Mouse (Mus musculus) spleen, postnatal 10 days (tissue): ENCODE measurements at regions not wholly inside any gene's neighbourhood (a gene's known extent, or its start where the extent isn't known, plus 50 kb on each side); places are given as distances from the start of the nearest gene placed in this dataset.

ENCODE experiments used
- DNase-seq, 2 experiments: peaks; one replicate each; pipeline ENCODE4 v3.0.0; 2021 to 2022; ENCODE audit warnings: low spot score in 2 of 2

DNA sequence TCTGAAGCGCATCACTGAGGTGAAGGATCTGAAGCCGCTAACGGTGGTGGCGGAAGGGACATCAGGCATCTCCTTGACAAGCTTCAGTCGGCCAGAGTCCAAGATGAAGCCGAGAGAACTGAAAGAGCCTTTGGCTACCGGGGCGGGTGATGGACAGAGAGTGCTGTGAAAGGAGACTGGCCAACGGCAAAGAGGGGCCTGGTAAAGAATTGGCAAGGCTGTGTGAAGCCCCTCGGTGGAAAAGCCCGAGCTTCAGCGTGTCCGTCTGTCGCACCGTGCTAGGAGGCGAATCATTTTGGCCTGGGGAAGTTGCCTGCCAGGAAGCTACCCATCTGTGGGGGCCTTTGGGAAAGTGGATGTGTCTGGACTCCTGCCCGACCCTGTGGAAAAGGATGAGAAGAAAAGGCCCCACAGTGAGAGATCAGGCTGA is 74.6 kb upstream of the Ankrd55 start:
- DNase-seq, result no peak

- DNase-seq, result no peak
Observed at GRCm38 (mm10) chr13:112216084-112216483, 72.2 kb upstream of the Ankrd55 start.

DNA sequence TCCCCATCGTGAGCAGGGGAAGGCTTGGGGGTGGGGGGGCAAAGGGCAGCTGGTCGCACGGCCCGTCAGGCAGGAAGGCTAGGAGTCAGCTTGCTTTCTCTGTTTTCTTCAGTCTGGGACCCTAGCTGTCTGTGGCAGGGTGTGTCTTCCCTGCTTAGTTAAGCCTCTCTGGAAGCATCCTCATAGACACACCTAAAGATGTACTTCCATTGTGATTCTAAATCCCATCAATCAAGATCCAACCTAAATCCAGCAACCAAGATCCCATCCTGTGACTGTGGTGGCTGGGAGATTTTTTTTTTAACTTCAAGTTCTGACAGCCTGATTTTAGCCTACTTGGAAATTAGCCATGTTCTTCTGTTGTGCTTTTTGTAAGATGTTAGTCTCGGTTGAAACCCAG is 69.9 kb upstream of the Ankrd55 start:
- DNase-seq, result no peak

- DNase-seq, result no peak
Observed at GRCm38 (mm10) chr13:112220184-112220583, 68.1 kb upstream of the Ankrd55 start.

- no peak for DNase-seq
Observed at GRCm38 (mm10) chr13:112223616-112224015, 64.6 kb upstream of the Ankrd55 start.

- no peak for DNase-seq
Observed at GRCm38 (mm10) chr13:112227766-112228165, 60.5 kb upstream of the Ankrd55 start.

DNA sequence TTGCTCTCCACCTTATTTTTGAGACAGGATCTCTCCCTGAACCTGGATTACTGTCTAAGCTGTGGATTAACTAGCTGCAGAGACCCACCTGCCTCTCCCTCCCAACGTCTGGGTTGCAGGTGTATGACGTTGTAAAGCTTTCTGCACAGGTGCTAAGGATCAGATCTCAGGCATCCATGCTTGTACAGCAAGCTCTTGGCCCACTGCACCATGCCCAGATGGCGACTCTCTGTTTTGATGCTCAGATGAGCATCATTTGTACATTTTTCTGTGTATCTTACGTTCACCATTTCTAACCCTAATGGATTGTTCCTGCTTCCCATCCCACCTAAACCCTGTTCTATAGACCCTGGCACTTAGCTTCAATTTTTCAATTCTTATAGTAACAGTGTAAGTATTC is 59.4 kb upstream of the Ankrd55 start:
- DNase-seq, result no peak

DNA sequence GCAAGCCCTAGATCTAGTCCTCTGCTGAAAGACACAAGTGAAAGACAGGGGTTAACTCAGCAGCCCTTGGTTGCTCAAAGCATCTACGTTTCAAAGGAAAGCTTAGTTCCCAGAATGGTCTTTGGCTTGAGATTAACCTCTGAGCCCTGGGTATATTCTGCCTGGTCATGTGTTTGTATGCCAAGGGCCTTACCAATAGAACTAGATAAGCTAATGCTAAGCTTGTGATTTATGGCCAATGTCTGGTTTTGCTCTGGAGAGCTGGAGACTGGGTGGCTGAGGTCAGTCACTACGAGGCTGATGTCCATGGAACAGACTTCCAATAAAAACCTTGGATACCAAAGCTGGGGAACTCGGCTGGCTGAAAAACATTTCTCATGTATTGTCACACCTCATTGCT is 58.1 kb upstream of the Ankrd55 start:
- no peak for DNase-seq

DNA sequence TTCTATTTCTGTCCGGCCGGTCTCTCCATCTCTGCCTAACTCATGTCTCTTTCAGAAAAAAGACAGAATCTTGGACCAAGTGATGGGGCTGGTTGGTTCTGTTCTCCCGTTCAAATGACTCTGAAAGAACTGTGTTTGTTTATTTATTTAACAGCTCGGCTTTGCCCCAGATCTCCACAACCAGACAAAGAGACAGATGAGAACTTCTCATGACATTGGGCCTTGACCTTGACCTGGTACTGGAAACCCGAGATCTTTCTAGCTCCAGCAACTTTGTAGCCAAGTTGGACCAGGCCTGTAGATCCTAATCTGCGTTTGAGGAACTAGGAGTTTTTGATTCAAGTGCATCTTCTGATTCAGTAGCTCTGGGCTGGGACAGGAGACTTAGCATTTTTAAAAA is 53.6 kb upstream of the Ankrd55 start:
- DNase-seq, result no peak

DNA sequence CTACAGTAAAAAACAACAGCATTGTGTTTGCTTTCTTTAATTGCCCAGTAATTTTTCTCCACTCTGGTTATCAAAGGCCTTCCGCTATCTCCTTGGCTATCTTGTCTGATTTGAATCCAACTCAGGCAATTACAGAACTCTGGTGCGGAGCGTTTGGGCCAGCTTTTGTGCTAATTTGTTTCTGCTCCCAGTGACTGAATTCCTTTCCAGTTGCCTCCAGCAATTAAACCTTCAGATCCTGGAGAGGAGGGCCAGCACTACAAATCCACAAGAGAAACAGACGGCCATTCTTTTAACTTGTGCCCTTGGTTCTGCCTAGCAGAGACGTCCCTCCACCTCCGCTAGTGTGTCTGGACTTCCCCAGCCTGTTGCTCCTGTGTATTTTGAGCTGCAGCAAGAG is 51.3 kb upstream of the Ankrd55 start:
- DNase-seq, result no peak

- DNase-seq, result no peak
Observed at GRCm38 (mm10) chr13:112237377-112237776, 50.9 kb upstream of the Ankrd55 start.

DNA sequence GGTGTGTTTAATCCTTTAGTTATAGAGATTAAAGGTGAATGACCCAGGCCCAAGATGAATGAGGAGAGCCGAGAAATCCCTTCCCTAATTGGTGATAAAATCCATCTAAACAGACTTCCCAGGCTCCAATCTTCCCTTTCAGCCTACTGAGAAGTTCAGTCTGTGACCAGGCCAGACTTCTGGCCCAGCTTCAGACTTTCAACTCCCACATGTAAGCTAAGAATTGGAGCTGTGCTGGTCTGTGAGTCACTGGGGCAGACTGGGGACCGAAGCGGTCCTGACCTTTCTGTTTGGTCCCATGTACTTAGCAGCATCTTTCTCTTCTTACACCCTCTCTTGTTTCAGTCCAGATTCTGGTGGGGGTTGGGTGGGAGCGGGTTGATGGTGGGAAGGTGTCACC is 50.3 kb upstream of the Ankrd55 start:
- DNase-seq, result no peak
